Mouse (Mus musculus) lung, embryonic 15.5 days (tissue): Measurements from ENCODE around the gene Kcnn1. TPM values are rescaled to one million over a fixed set of nuclear protein-coding genes. Genes with fewer than 3 reads are reported as not detected.

ENCODE experiments used
- ATAC-seq: fragments of 200-750 bp; cut with Nextera tagmentation; 2 replicates; pipeline ENCODE4 v1.8.0; 2017; ENCODE audit warnings: moderate number of reproducible peaks, borderline replicate concordance; ENCODE audit not compliant: low FRiP score, low TSS enrichment; ENCODE audit errors: extremely low read depth
- H3K27ac ChIP-seq: fragments of 300-500 bp; sonication (generic); 2 replicates; pipeline ENCODE4 v1.5.1; 2015; ENCODE audit warnings: moderate library complexity, mild to moderate bottlenecking, inconsistent platforms
- H3K27me3 ChIP-seq: fragments of 300-500 bp; sonication (generic); 2 replicates; pipeline ENCODE4 v1.6.1; 2015; ENCODE audit warnings: inconsistent platforms
- H3K36me3 ChIP-seq: fragments of 300-500 bp; sonication (generic); 2 replicates; pipeline ENCODE4 v1.6.1; 2015; ENCODE audit warnings: inconsistent platforms
- H3K4me1 ChIP-seq: fragments of 300-500 bp; sonication (generic); 2 replicates; pipeline ENCODE4 v1.6.1; 2015; ENCODE audit warnings: inconsistent platforms
- H3K4me2 ChIP-seq: fragments of 300-500 bp; sonication (generic); 2 replicates; pipeline ENCODE4 v1.6.1; 2015; ENCODE audit warnings: inconsistent platforms, mild to moderate bottlenecking, moderate library complexity
- H3K4me3 ChIP-seq: fragments of 300-500 bp; sonication (generic); 2 replicates; pipeline ENCODE4 v1.5.1; 2015; ENCODE audit warnings: mild to moderate bottlenecking, inconsistent platforms
- H3K9ac ChIP-seq: fragments of 300-500 bp; sonication (generic); 2 replicates; pipeline ENCODE4 v1.6.1; 2015; ENCODE audit warnings: inconsistent platforms
- H3K9me3 ChIP-seq: fragments of 300-500 bp; sonication (generic); 2 replicates; pipeline ENCODE4 v1.6.1; 2016; ENCODE audit warnings: inconsistent platforms
- WGBS: fragments of 180-500 bp; shearing (Covaris S2); methylation state at CpG from one replicate; pipeline ENCODE4 v1.1.7; 2015; 5-methylcytosine and 5-hydroxymethylcytosine counted together
- polyA plus RNA-seq: library from polyadenylated mRNA; unstranded; fragments of >200 nt; fragmentation: Nextera tagmentation; extraction: Ambion mirVana; gene quantifications from 2 replicates; pipeline ENCODE4 v1.2.1, GENCODE M21; 2015

Gene Kcnn1
- polyA plus RNA-seq, 1 experiment from 2014 or later, result 1.2 TPM

DNA sequence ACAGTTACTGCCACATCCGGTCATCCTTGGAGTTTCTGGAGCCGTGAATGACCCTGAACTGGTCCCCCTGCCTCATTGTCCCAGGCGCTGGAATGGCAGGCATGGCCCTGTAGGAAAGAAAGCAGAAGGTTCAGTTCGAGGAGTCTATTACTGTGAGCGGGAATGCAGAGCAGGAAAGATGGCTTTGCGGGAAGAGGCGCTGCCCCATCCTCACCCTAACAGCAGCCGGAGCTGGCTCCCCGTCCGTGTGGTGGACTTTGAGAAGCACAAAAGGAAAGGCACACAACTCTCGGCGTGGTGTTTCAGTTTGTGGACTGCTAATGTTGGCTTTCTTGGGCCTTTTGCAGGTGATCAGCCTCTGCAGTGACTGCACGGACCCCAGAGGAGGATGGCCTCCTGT is 11.4 kb upstream of the Kcnn1 start:
- H3K9ac ChIP-seq, result no peak overlapping the region
- no peak overlapping the region for H3K27ac ChIP-seq
- no peak overlapping the region for H3K4me2 ChIP-seq
- no peak overlapping the region for H3K4me3 ChIP-seq
- H3K4me1 ChIP-seq, result peaks cover 9% of the 10 kb centered on the region
- no peak for ATAC-seq
- H3K9me3 ChIP-seq, result no peaks in the 10 kb centered on the region
- 89% methylated on average over 13 of the region's 13 CpGs for WGBS
- H3K36me3 ChIP-seq, result no peaks in the 10 kb centered on the region
- no peaks in the 10 kb centered on the region for H3K27me3 ChIP-seq

DNA sequence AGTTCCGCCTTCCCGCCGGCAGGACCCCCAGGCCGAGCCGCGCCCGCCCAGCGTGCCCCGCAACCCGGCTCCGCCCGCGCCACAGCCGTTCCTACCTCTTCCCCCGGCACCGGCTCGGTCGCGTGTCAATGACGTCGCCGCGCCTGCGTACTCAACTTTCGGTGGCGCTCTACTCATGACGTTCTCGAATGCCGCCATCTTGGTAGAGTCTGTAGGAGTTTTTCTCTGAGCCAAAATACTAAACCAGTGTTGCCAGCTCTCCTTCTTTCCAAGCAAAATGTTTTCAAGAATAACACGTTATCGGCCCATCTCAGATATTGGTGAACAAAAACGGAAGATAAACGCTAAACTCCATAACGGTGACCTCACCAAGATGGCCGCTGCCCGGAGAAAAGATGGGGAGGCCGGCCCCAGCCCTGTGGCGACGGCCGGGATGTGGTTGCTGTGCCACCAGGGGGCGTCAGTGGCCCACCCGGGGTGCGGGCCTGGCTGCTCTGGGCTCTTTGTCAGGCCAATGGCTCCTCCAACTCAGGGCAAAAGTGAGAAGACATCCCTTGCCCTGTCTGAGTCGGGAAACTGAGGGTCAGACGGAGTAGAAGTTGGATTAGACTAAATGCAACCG is 10.4 kb upstream of the Kcnn1 start, which contains the start of gene Ccdc124:
Gene Ccdc124, minus strand, starts transcription at position 572 of the 622 bp plus-strand sequence.
- H3K27me3 ChIP-seq, result no peaks in the 10 kb centered on the region
- H3K4me3 ChIP-seq, result peak within 1 kb of the TSS; percentile 97
- H3K4me2 ChIP-seq, result peak within 1 kb of the TSS; percentile 90
- peak; percentile 87 for ATAC-seq
- no peaks in the 10 kb centered on the region for H3K36me3 ChIP-seq
- WGBS, result under 1% methylated on average over 46 of the region's 46 CpGs
- peaks cover 18% of the 10 kb centered on the region for H3K4me1 ChIP-seq
- H3K27ac ChIP-seq, result peak within 1 kb of the TSS; percentile 84
- H3K9ac ChIP-seq, result peak within 1 kb of the TSS; percentile 79
- H3K9me3 ChIP-seq, result no peaks in the 10 kb centered on the region

DNA sequence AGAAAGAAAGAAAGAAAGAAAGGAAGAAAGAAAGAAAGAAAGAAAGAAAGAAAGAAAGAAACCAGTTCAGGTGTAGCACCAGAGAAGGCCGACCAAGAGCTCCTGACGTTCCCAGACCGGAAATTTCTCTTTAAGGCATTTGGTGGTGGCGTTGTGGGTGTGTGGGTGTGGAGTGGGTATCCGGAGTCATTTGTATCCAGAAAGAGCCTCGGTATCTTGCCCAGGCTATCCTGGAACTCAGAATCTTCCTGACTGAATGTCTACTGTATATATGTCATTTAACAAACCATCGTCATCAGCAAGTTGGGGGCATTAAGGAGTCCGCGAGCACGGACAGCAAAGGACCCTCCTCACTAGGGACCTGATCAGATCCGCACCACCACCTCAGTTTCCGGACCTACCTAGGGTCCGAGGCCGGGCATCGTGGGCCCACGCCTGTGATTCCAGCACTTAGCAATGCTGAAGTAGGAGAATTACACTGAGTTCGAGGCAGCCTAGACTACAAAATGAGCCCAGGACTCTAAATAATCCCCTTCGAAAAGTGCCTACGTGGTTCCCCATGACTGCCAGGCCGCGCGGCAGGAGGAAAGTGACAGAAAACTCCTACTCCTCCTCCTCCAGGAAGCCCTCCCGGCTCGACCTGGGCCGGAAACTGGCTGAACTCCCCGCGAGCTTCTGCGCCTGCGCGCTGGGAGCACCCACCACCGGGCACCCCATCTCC is 9.7 kb upstream of the Kcnn1 start:
- Histone ChIP-seq H3K4me1 (peaks cover 25% of the 10 kb centered on the region), H3K9me3 (no peaks in the 10 kb centered on the region), H3K36me3 (peaks cover 5% of the 10 kb centered on the region; the same call in 1 of the 2 replicates), H3K27me3 (no peaks in the 10 kb centered on the region), H3K9ac (peak overlapping the region; percentile 79), H3K4me3 (peak overlapping the region; percentile 97), H3K27ac (peak overlapping the region; percentile 84), H3K4me2 (peak overlapping the region; percentile 90)
- no peak for ATAC-seq
- 2% methylated on average over 31 of the region's 31 CpGs for WGBS

DNA sequence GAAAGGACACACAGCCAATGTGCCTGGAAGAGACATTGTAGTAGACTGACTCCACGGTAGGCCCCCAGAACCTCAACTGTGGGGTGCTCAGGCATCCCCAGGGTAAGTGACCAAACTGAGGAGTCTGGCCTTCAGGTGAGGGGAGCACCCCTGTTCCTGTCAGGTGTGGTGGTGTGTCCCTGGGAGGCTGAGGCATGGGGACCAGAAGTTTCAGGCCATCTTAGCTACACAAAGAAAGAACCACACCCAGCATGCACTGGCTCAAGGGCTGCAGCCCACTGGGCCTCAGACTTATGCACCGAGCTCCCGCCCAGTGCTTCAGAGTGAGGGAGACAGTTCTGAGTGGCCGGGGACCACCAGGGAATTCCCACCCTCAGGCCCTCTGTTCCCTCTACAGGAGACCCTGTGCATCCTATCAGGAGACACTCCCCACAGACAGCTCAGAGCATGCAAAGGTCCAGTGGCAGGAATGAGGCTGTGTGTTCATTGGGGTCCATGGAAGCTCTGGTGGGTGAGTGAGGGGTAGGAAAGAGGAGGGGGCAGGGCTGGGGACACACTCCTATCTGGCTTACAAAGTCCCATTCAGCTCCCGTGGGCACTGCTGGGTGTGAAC is 8.2 kb upstream of the Kcnn1 start:
- WGBS, result 88% methylated on average over 5 of the region's 5 CpGs
- Histone ChIP-seq H3K36me3 (peaks cover 6% of the 10 kb centered on the region; the same call in 1 of the 2 replicates), H3K4me1 (peaks cover 27% of the 10 kb centered on the region), H3K4me2 (no peak overlapping the region), H3K9ac (no peak overlapping the region), H3K27ac (no peak overlapping the region), H3K27me3 (no peaks in the 10 kb centered on the region), H3K9me3 (no peaks in the 10 kb centered on the region), H3K4me3 (no peak overlapping the region)
- no peak for ATAC-seq

DNA sequence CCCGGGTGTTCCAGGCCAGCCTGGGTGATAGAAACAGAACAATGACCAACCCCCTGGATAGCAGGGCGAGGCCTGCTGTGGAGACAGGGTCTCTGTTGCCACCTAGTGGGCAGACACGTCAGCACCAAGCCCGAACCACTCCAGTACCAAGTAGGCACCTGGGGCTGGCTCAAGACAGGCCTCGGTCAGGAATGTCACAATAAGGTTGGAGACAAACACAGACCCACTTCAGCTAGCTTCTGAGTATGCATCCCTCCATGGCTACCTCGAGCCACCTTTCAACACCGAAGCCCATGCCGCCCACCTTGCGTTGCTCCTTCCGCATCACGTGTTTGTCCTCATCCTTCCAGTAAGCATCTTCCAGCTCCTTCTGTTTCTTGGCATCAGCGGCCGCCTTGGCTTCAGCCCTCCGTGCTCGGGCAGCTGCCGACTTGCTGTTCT is 6.6 kb upstream of the Kcnn1 start:
- no peak overlapping the region for H3K4me2 ChIP-seq
- H3K9ac ChIP-seq, result no peak overlapping the region
- H3K4me1 ChIP-seq, result peaks cover 35% of the 10 kb centered on the region
- peaks cover 2% of the 10 kb centered on the region; the same call in 1 of the 2 replicates for H3K27me3 ChIP-seq
- H3K27ac ChIP-seq, result no peak overlapping the region
- no peak for ATAC-seq
- 43% methylated on average over 16 of the region's 16 CpGs for WGBS
- H3K36me3 ChIP-seq, result peaks cover 6% of the 10 kb centered on the region; the same call in 1 of the 2 replicates
- no peaks in the 10 kb centered on the region for H3K9me3 ChIP-seq
- H3K4me3 ChIP-seq, result no peak overlapping the region

DNA sequence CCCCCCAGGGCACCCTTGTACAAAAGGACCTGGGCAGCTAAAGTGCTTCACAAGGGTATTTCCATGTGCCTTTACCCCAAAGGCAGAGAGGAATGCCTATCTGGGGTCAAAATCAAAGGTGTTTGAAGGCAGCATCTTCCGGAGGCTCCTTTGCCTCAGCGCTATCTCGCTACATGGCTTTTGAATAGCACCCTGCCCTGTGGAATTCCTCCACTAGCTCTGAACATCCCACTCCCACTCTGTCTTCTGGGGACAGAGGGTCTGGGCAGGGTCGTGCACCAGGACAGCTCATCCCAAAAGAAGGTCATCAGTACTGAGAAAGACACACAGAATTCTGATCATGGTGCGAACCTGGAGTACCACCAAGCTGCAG is 6.1 kb upstream of the Kcnn1 start:
- peaks cover 40% of the 10 kb centered on the region for H3K4me1 ChIP-seq
- no peak for ATAC-seq
- peak overlapping the region; percentile 50; the same call in 1 of the 2 replicates for H3K4me2 ChIP-seq
- peaks cover 7% of the 10 kb centered on the region for H3K27me3 ChIP-seq
- no peak overlapping the region for H3K27ac ChIP-seq
- no peaks in the 10 kb centered on the region for H3K9me3 ChIP-seq
- no peak overlapping the region for H3K4me3 ChIP-seq
- peaks cover 6% of the 10 kb centered on the region; the same call in 1 of the 2 replicates for H3K36me3 ChIP-seq
- H3K9ac ChIP-seq, result peak overlapping the region; percentile 6; the same call in 1 of the 2 replicates
- WGBS, result 36% methylated on average over 5 of the region's 5 CpGs

DNA sequence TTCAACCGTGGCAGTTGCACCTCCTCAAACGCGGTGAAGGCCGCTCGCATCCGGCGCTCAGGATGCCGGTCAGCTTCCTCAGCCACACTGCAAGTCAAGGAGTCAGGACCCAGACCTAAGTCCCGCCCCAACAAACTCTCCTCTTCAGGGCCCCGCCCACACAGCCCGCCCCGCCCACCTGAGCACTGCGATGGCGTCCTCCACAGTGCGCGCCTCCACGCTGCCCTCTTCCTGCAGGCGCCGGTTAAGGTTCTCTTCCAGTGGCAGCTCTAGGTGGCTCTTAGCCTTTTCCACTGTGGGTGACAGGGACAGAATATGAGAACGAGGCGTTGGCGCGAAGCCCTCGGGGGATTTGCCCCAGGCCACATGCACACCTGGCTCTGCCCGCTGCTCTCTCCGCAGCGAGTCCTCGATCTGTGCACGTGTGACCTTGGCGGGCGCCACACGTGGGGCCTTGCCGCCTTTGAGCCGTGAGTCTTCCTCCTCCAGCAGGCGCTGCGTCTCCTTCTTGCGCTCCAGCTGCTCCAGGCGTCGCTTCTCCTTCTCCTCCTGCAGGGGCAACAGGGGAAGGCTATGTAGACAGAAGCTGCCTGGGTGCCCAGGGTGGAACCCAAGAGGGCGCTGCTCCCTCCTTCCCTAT is 5.6 kb upstream of the Kcnn1 start:
- Histone ChIP-seq H3K27me3 (peaks cover 12% of the 10 kb centered on the region), H3K4me1 (peaks cover 45% of the 10 kb centered on the region), H3K9me3 (no peaks in the 10 kb centered on the region), H3K36me3 (peaks cover 6% of the 10 kb centered on the region; the same call in 1 of the 2 replicates), H3K4me2 (peak overlapping the region; percentile 50), H3K27ac (no peak overlapping the region), H3K4me3 (0 out of 2 replicates have a peak overlapping the region, but pooled peaks have one; percentile 19), H3K9ac (peak overlapping the region; percentile 6; the same call in 1 of the 2 replicates)
- WGBS, result 19% methylated on average over 40 of the region's 40 CpGs
- no peak for ATAC-seq

DNA sequence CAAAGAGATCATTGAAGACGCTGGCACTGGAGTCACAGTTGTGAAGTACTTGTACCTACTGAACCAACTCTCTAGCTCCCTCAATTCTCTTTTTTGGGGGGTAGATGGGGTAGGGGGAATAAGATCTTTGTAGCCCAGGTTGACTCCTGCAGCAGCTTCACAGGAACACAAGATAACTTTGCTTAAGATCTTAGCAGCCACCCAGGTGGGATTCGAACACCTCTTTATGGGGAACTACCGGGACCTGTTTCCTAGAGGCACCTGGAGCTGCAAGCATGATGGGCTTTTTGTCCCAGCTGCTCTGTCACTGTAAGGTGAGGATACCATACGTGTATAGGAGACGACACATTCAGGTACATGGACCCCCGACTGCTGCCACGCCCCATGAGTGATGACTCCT is 3.5 kb upstream of the Kcnn1 start:
- Histone ChIP-seq H3K36me3 (peaks cover 6% of the 10 kb centered on the region; the same call in 1 of the 2 replicates), H3K4me1 (peaks cover 49% of the 10 kb centered on the region), H3K9ac (no peak overlapping the region), H3K9me3 (no peaks in the 10 kb centered on the region), H3K4me2 (no peak overlapping the region; the same call in 1 of the 2 replicates), H3K27me3 (peaks cover 33% of the 10 kb centered on the region), H3K4me3 (no peak overlapping the region), H3K27ac (no peak overlapping the region)
- WGBS, result 74% methylated on average over 7 of the region's 7 CpGs
- ATAC-seq, result no peak

DNA sequence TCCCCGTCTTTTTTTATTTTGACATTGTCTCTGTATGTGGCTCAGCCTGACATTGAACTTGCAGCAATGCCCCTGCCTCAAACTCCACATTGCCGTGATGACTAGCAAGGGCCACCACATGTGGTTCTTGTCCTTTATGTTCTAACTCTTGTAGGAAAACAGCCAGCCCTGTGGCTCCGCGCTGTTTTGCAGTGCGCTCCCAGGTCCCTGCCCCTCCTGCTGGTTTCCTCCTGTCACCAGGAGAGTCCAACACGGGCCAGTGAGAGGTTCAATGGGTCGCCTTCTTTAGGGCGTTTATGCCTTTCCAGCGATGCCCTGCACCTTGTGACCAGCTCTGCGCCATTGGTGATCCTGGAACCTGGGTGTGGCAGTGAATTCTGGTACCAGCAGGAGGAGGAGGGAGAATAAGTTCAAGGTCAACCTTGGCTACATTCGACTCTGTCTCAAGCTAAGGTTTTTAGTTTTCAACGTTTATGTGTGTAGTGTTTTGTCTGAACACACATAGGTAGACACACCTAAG is 3.0 kb upstream of the Kcnn1 start:
- Histone ChIP-seq H3K27ac (peak overlapping the region; percentile 46), H3K4me3 (peak overlapping the region; percentile 55), H3K4me2 (peak overlapping the region; percentile 75), H3K9ac (peak overlapping the region; percentile 30), H3K4me1 (peaks cover 49% of the 10 kb centered on the region), H3K36me3 (peaks cover 6% of the 10 kb centered on the region; the same call in 1 of the 2 replicates), H3K27me3 (peaks cover 37% of the 10 kb centered on the region), H3K9me3 (no peaks in the 10 kb centered on the region)
- WGBS, result 4% methylated on average over 12 of the region's 12 CpGs
- peak; percentile 2; the same call in 1 of the 2 replicates for ATAC-seq

DNA sequence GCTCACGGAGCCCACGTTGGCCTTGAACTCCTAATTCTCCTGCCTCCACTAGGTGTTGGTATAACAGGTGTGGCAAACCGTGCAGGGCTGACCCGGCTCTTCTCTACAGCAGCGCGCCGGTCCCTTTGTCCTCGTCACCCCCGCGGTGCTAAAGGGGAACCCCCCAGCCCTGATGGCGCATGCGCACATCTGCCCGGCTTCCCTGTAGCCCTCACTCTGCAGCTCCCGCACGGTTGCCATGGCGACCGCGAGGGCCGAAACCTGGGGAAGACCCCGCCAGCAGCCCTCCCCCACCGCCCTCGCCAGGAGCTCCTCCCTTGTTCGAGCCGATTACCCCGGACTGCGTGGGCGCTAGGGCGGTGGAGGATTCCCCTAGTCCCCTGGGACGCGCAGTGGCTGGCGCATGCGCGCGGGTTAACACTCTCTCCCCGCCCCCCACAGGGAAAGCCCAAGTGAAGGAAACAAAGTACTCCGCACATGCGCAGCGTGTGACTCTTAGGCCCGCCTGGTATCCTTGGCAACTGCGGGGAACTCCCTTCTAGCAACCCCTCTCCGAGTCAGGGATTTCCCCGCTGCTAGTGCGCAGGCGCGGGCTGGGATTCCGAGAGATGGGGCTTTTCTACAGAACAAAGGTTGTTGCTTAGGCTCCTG is 2.4 kb upstream of the Kcnn1 start:
- ATAC-seq, result peak; percentile 90
- H3K27ac ChIP-seq, result peak overlapping the region; percentile 74
- no peaks in the 10 kb centered on the region for H3K9me3 ChIP-seq
- H3K9ac ChIP-seq, result peak overlapping the region; percentile 36
- WGBS, result under 1% methylated on average over 46 of the region's 46 CpGs
- H3K4me1 ChIP-seq, result peaks cover 49% of the 10 kb centered on the region
- H3K27me3 ChIP-seq, result peaks cover 37% of the 10 kb centered on the region
- H3K36me3 ChIP-seq, result peaks cover 6% of the 10 kb centered on the region; the same call in 1 of the 2 replicates
- H3K4me2 ChIP-seq, result peak overlapping the region; percentile 75
- H3K4me3 ChIP-seq, result peak overlapping the region; percentile 55
